Mouse (Mus musculus) heart, embryonic 13.5 days (tissue): ENCODE measurements around the gene Gm6588. TPM values are rescaled to one million over a fixed set of nuclear protein-coding genes. Genes with fewer than 3 reads are reported as not detected.
"Not testable (repeated sequence)": the region's sequence is repeated elsewhere in the genome, so short reads cannot be mapped to it uniquely, and the experiment has no call there.

Experiments
- ATAC-seq: fragments of 200-750 bp; cut with Nextera tagmentation; 2 replicates; pipeline ENCODE4 v1.8.0; 2017; ENCODE audit warnings: moderate TSS enrichment; ENCODE audit not compliant: insufficient number of reproducible peaks, low FRiP score, low TSS enrichment; ENCODE audit errors: extremely low read depth
- H3K27ac ChIP-seq: fragments of 300-500 bp; sonication (generic); replicated peaks from 2 replicates; pipeline ENCODE4 v1.5.1; 2015; ENCODE audit warnings: moderate library complexity, mild to moderate bottlenecking, inconsistent platforms
- H3K27me3 ChIP-seq: fragments of 300-500 bp; sonication (generic); replicated peaks from 2 replicates; pipeline ENCODE4 v1.6.1; 2015; ENCODE audit warnings: mild to moderate bottlenecking, inconsistent platforms
- H3K36me3 ChIP-seq: fragments of 300-500 bp; sonication (generic); 2 replicates; pipeline ENCODE4 v1.6.1; 2015; ENCODE audit warnings: mild to moderate bottlenecking, inconsistent platforms
- H3K4me1 ChIP-seq: fragments of 300-500 bp; sonication (generic); 2 replicates; pipeline ENCODE4 v1.6.1; 2015; ENCODE audit warnings: inconsistent platforms
- H3K4me2 ChIP-seq: fragments of 300-500 bp; sonication (generic); 2 replicates; pipeline ENCODE4 v1.6.1; 2015; ENCODE audit warnings: inconsistent platforms, mild to moderate bottlenecking, moderate library complexity
- H3K4me3 ChIP-seq: fragments of 300-500 bp; sonication (generic); 2 replicates; pipeline ENCODE4 v1.5.1; 2015; ENCODE audit warnings: moderate library complexity, mild to moderate bottlenecking, inconsistent platforms
- H3K9ac ChIP-seq: fragments of 300-500 bp; sonication (generic); 2 replicates; pipeline ENCODE4 v1.6.1; 2015; ENCODE audit warnings: inconsistent platforms, mild to moderate bottlenecking, moderate library complexity
- H3K9me3 ChIP-seq: fragments of 300-500 bp; sonication (generic); 2 replicates; pipeline ENCODE4 v1.6.1; 2016; ENCODE audit warnings: inconsistent platforms
- WGBS: fragments of 180-500 bp; shearing (Covaris S2); methylation state at CpG from one replicate; pipeline ENCODE4 v1.1.7; 2015; ENCODE audit warnings: mixed read lengths; 5-methylcytosine and 5-hydroxymethylcytosine counted together
- polyA plus RNA-seq: library from polyadenylated mRNA; unstranded; fragments of >200 nt; fragmentation: Nextera tagmentation; extraction: Ambion mirVana; gene quantifications from 2 replicates; pipeline ENCODE4 v1.2.1, GENCODE M21; 2015

Gene Gm6588
- not detected in 2 replicates for polyA plus RNA-seq

- Histone ChIP-seq H3K9ac (no peak within 1 kb of the TSS), H3K4me1 (no peaks in the 10 kb centered on the region), H3K9me3 (no peaks in the 10 kb centered on the region), H3K27ac (no peak within 1 kb of the TSS), H3K36me3 (no peaks in the 10 kb centered on the region), H3K4me3 (no peak within 1 kb of the TSS), H3K4me2 (no peak within 1 kb of the TSS), H3K27me3 (peaks cover 90% of the 10 kb centered on the region)
- WGBS, result 48% methylated on average over 18 of the region's 18 CpGs
- ATAC-seq, result no peak
Observed at GRCm38 (mm10) chr5:112448747-112449440, at the start of gene Gm6588. Gene Gm6588, plus strand, starts transcription at chr5:112449426.

- H3K4me1 ChIP-seq, result peaks cover 9% of the 10 kb centered on the region
- no peak overlapping the region for H3K27ac ChIP-seq
- H3K27me3 ChIP-seq, result peaks cover 32% of the 10 kb centered on the region
- H3K9ac ChIP-seq, result no peak overlapping the region
- no peak overlapping the region for H3K4me3 ChIP-seq
- no peaks in the 10 kb centered on the region for H3K9me3 ChIP-seq
- H3K36me3 ChIP-seq, result no peaks in the 10 kb centered on the region
- H3K4me2 ChIP-seq, result no peak overlapping the region
- 59% methylated on average over 3 of the region's 3 CpGs for WGBS
- ATAC-seq, result no peak
Observed at GRCm38 (mm10) chr5:112402437-112402836, 46.8 kb upstream of the Gm6588 start.

- Histone ChIP-seq H3K27ac (no peak overlapping the region), H3K9ac (no peak overlapping the region), H3K4me2 (no peak overlapping the region), H3K4me1 (peaks cover 9% of the 10 kb centered on the region), H3K9me3 (no peaks in the 10 kb centered on the region), H3K36me3 (no peaks in the 10 kb centered on the region), H3K4me3 (no peak overlapping the region), H3K27me3 (peaks cover 36% of the 10 kb centered on the region)
- WGBS, result 8% methylated on average over 3 of the region's 3 CpGs
- no peak for ATAC-seq
Observed at GRCm38 (mm10) chr5:112406017-112406416, 43.2 kb upstream of the Gm6588 start.

GRCm38 (mm10) chr5:112409274-112409673 is 40.0 kb upstream of the Gm6588 start:
- H3K27ac ChIP-seq, result no peak overlapping the region
- H3K4me3 ChIP-seq, result no peak overlapping the region
- H3K4me2 ChIP-seq, result no peak overlapping the region
- peaks cover 56% of the 10 kb centered on the region for H3K27me3 ChIP-seq
- H3K9ac ChIP-seq, result no peak overlapping the region
- peaks cover 8% of the 10 kb centered on the region; the same call in 1 of the 2 replicates for H3K9me3 ChIP-seq
- ATAC-seq, result no peak
- 54% methylated on average over 5 of the region's 5 CpGs for WGBS
- no peaks in the 10 kb centered on the region for H3K36me3 ChIP-seq
- H3K4me1 ChIP-seq, result peaks cover 22% of the 10 kb centered on the region

- Histone ChIP-seq H3K4me2 (no peak overlapping the region), H3K36me3 (no peaks in the 10 kb centered on the region), H3K27me3 (peaks cover 59% of the 10 kb centered on the region), H3K4me1 (peaks cover 17% of the 10 kb centered on the region), H3K9me3 (peaks cover 8% of the 10 kb centered on the region; the same call in 1 of the 2 replicates), H3K9ac (no peak overlapping the region), H3K27ac (no peak overlapping the region), H3K4me3 (no peak overlapping the region)
- no peak for ATAC-seq
- 36% methylated on average over 11 of the region's 11 CpGs for WGBS
Observed at GRCm38 (mm10) chr5:112411072-112411471, 38.2 kb upstream of the Gm6588 start.

- H3K27me3 ChIP-seq, result peaks cover 65% of the 10 kb centered on the region
- H3K9ac ChIP-seq, result no peak overlapping the region
- H3K4me3 ChIP-seq, result no peak overlapping the region
- H3K9me3 ChIP-seq, result peaks cover 8% of the 10 kb centered on the region; the same call in 1 of the 2 replicates
- peak overlapping the region; percentile 22; the same call in 1 of the 2 replicates for H3K4me2 ChIP-seq
- peaks cover 13% of the 10 kb centered on the region for H3K4me1 ChIP-seq
- WGBS, result 13% methylated on average over 19 of the region's 19 CpGs
- H3K36me3 ChIP-seq, result no peaks in the 10 kb centered on the region
- no peak overlapping the region for H3K27ac ChIP-seq
- ATAC-seq, result no peak
Observed at GRCm38 (mm10) chr5:112411514-112412335, 37.5 kb upstream of the Gm6588 start.

GRCm38 (mm10) chr5:112412781-112413180 is 36.4 kb upstream of the Gm6588 start:
- H3K27me3 ChIP-seq, result peaks cover 67% of the 10 kb centered on the region
- H3K9me3 ChIP-seq, H3K27ac ChIP-seq, H3K36me3 ChIP-seq, H3K9ac ChIP-seq, H3K4me3 ChIP-seq, ATAC-seq, H3K4me2 ChIP-seq: not testable (repeated sequence)
- peaks cover 13% of the 10 kb centered on the region for H3K4me1 ChIP-seq
- WGBS, result 80% methylated on average over 4 of the region's 4 CpGs

GRCm38 (mm10) chr5:112416673-112417072 is 32.6 kb upstream of the Gm6588 start:
- 58% methylated on average over 5 of the region's 5 CpGs for WGBS
- peaks cover 73% of the 10 kb centered on the region for H3K27me3 ChIP-seq

GRCm38 (mm10) chr5:112418023-112418422 is 31.2 kb upstream of the Gm6588 start:
- 37% methylated on average over 4 of the region's 4 CpGs for WGBS
- ATAC-seq, result no peak
- H3K27me3 ChIP-seq, result peaks cover 73% of the 10 kb centered on the region

More at GRCm38 (mm10) chr5:112416673-112417072, 32.6 kb upstream of the Gm6588 start:
- Histone ChIP-seq H3K36me3 (no peaks in the 10 kb centered on the region), H3K4me2 (no peak overlapping the region), H3K4me1 (peaks cover 6% of the 10 kb centered on the region), H3K27ac (no peak overlapping the region), H3K9me3 (peaks cover 8% of the 10 kb centered on the region; the same call in 1 of the 2 replicates), H3K9ac (no peak overlapping the region), H3K4me3 (no peak overlapping the region)
- no peak for ATAC-seq

GRCm38 (mm10) chr5:112419535-112419934 is 29.7 kb upstream of the Gm6588 start:
- Histone ChIP-seq H3K36me3 (no peaks in the 10 kb centered on the region), H3K4me2 (no peak overlapping the region), H3K27me3 (peaks cover 85% of the 10 kb centered on the region), H3K9ac (no peak overlapping the region), H3K4me3 (no peak overlapping the region), H3K4me1 (no peaks in the 10 kb centered on the region), H3K27ac (no peak overlapping the region), H3K9me3 (no peaks in the 10 kb centered on the region)
- no peak for ATAC-seq
- 28% methylated on average over 12 of the region's 12 CpGs for WGBS

More at GRCm38 (mm10) chr5:112418023-112418422, 31.2 kb upstream of the Gm6588 start:
- Histone ChIP-seq H3K4me2 (no peak overlapping the region), H3K9me3 (peaks cover 8% of the 10 kb centered on the region; the same call in 1 of the 2 replicates), H3K9ac (no peak overlapping the region), H3K4me1 (no peaks in the 10 kb centered on the region), H3K4me3 (no peak overlapping the region), H3K27ac (no peak overlapping the region), H3K36me3 (no peaks in the 10 kb centered on the region)

GRCm38 (mm10) chr5:112426635-112427034 is 22.6 kb upstream of the Gm6588 start:
- Histone ChIP-seq H3K4me3 (no peak overlapping the region), H3K4me2 (no peak overlapping the region), H3K4me1 (no peaks in the 10 kb centered on the region), H3K36me3 (no peaks in the 10 kb centered on the region), H3K9me3 (no peaks in the 10 kb centered on the region), H3K27me3 (peaks cover 99% of the 10 kb centered on the region), H3K9ac (no peak overlapping the region), H3K27ac (no peak overlapping the region)
- 69% methylated on average over 7 of the region's 7 CpGs for WGBS
- ATAC-seq, result no peak
